Mouse (Mus musculus) C2C12 (cell line): ENCODE data around the gene Slc16a10. TPM values are rescaled to one million over a fixed set of nuclear protein-coding genes. Genes with fewer than 3 reads are reported as not detected.
"Not testable (repeated sequence)": the region's sequence is repeated elsewhere in the genome, so short reads cannot be mapped to it uniquely, and the experiment has no call there.

ENCODE experiments used
- H3K27me3 ChIP-seq: one replicate; pipeline ENCODE4 v1.6.1; 2011; ENCODE audit not compliant: control insufficient read depth, insufficient read depth, insufficient read length
- H3K36me3 ChIP-seq: one replicate; pipeline ENCODE4 v1.6.1; 2011; ENCODE audit not compliant: control insufficient read depth, insufficient read depth
- H3K4me3 ChIP-seq: one replicate; pipeline ENCODE4 v1.5.1; 2011; ENCODE audit warnings: mild to moderate bottlenecking, control low read depth; ENCODE audit not compliant: poor library complexity, insufficient read depth, severe bottlenecking
- H3K79me2 ChIP-seq: one replicate; pipeline ENCODE4 v1.6.1; 2011; ENCODE audit not compliant: control insufficient read depth, insufficient read depth
- H3K79me3 ChIP-seq: one replicate; pipeline ENCODE4 v1.6.1; 2011; ENCODE audit warnings: low read depth, control low read depth
- H3ac ChIP-seq: one replicate; pipeline ENCODE3; 2011; ENCODE audit warnings: low read depth; ENCODE audit not compliant: control insufficient read depth, insufficient read length
- CEBPB ChIP-seq: IDR thresholded peaks from one replicate; pipeline ENCODE4 v1.6.1; 2011; ENCODE audit warnings: low read depth, mild to moderate bottlenecking, control low read depth, moderate library complexity
- CTCF ChIP-seq: IDR thresholded peaks from one replicate; pipeline ENCODE4 v1.5.1; 2011; ENCODE audit not compliant: control insufficient read depth, insufficient read depth, insufficient read length
- FOSL1 ChIP-seq: IDR thresholded peaks from one replicate; pipeline ENCODE4 v1.8.0; 2011; ENCODE audit warnings: mild to moderate bottlenecking, low read length; ENCODE audit not compliant: poor library complexity, insufficient read depth, severe bottlenecking
- MAX ChIP-seq: IDR thresholded peaks from one replicate; pipeline ENCODE4 v1.6.1; 2011; ENCODE audit warnings: mild to moderate bottlenecking, control low read depth
- MYOD1 ChIP-seq: IDR thresholded peaks from one replicate; pipeline ENCODE4 v1.6.1; 2011; ENCODE audit warnings: low read depth; ENCODE audit not compliant: control insufficient read depth, insufficient read length
- MYOG ChIP-seq: IDR thresholded peaks from one replicate; pipeline ENCODE4 v1.6.1; 2011; ENCODE audit not compliant: control insufficient read depth, insufficient read length; ENCODE audit errors: extremely low read depth
- USF1 ChIP-seq: IDR thresholded peaks from one replicate; pipeline ENCODE4 v1.6.1; 2011; ENCODE audit warnings: low read depth, mild to moderate bottlenecking, control low read depth, moderate library complexity
- polyA plus RNA-seq: library from polyadenylated mRNA; unstranded; fragments of >200 nt; fragmentation: generic; extraction: Trizol; gene quantifications from one replicate; pipeline ENCODE4 v1.2.1, GENCODE M21; 2012; ENCODE audit warnings: missing spikeins

Slc16a10 gene
- polyA plus RNA-seq, 1 experiment, result 1.5 TPM

GRCm38 (mm10) chr10:40009591-40009990 is 132.5 kb downstream of the Slc16a10 start:
- TF ChIP-seq CTCF (no peak), CEBPB (no peak), MAX (no peak), MYOD1 (no peak), MYOG (no peak), FOSL1 (no peak), USF1 (no peak)
- Histone ChIP-seq H3K79me2 (no peaks in the 10 kb centered on the region), H3K4me3 (no peak overlapping the region), H3K79me3 (no peaks in the 10 kb centered on the region), H3K27me3 (no peaks in the 10 kb centered on the region), H3K36me3 (no peaks in the 10 kb centered on the region), H3ac (no peak overlapping the region)

- H3ac ChIP-seq, H3K4me3 ChIP-seq, H3K79me2 ChIP-seq, H3K79me3 ChIP-seq, H3K27me3 ChIP-seq, H3K36me3 ChIP-seq: not testable (repeated sequence)
These were observed 133.2 kb downstream of the Slc16a10 start for GRCm38 (mm10) chr10:40008847-40009246.

GRCm38 (mm10) chr10:40007953-40008352 is 134.1 kb downstream of the Slc16a10 start:
- TF ChIP-seq USF1, result no peak
- no peak for TF ChIP-seq MYOD1
- no peak for TF ChIP-seq CEBPB
- TF ChIP-seq CTCF, result no peak
- TF ChIP-seq FOSL1, result no peak
- no peak for TF ChIP-seq MAX
- no peak for TF ChIP-seq MYOG
- Histone ChIP-seq H3K27me3 (no peaks in the 10 kb centered on the region), H3K79me3 (no peaks in the 10 kb centered on the region), H3ac (no peak overlapping the region), H3K36me3 (no peaks in the 10 kb centered on the region), H3K4me3 (no peak overlapping the region), H3K79me2 (no peaks in the 10 kb centered on the region)

GRCm38 (mm10) chr10:40006963-40007362 is 135.1 kb downstream of the Slc16a10 start:
- TF ChIP-seq CEBPB (no peak), MYOG (no peak), MAX (no peak), MYOD1 (no peak), USF1 (no peak), CTCF (no peak)
- H3K4me3 ChIP-seq, result no peak overlapping the region

GRCm38 (mm10) chr10:40000746-40001145 is 141.3 kb downstream of the Slc16a10 start:
- no peaks in the 10 kb centered on the region for H3K36me3 ChIP-seq
- no peaks in the 10 kb centered on the region for H3K79me2 ChIP-seq
- no peak overlapping the region for H3K4me3 ChIP-seq
- peaks cover 3% of the 10 kb centered on the region for H3K27me3 ChIP-seq
- H3ac ChIP-seq, result no peak overlapping the region
- no peak for TF ChIP-seq MYOD1
- TF ChIP-seq MYOG, result no peak
- TF ChIP-seq FOSL1, result no peak
- TF ChIP-seq USF1, result no peak
- no peak for TF ChIP-seq CEBPB
- no peak for TF ChIP-seq CTCF
- TF ChIP-seq MAX, result no peak
- H3K79me3 ChIP-seq, result no peaks in the 10 kb centered on the region

More at GRCm38 (mm10) chr10:40006963-40007362, 135.1 kb downstream of the Slc16a10 start:
- no peaks in the 10 kb centered on the region for H3K27me3 ChIP-seq
- H3K36me3 ChIP-seq, result no peaks in the 10 kb centered on the region
- H3K79me2 ChIP-seq, result no peaks in the 10 kb centered on the region
- H3ac ChIP-seq, result no peak overlapping the region
- H3K79me3 ChIP-seq, result no peaks in the 10 kb centered on the region

- Histone ChIP-seq H3K79me2 (no peaks in the 10 kb centered on the region), H3K36me3 (no peaks in the 10 kb centered on the region), H3K27me3 (peaks cover 4% of the 10 kb centered on the region), H3K4me3 (no peak overlapping the region), H3ac (no peak overlapping the region), H3K79me3 (no peaks in the 10 kb centered on the region)
- no peak for TF ChIP-seq USF1
- TF ChIP-seq CTCF, result no peak
- TF ChIP-seq FOSL1, result no peak
- no peak for TF ChIP-seq MYOD1
- TF ChIP-seq MYOG, result no peak
- no peak for TF ChIP-seq MAX
- no peak for TF ChIP-seq CEBPB
These were observed 150.9 kb downstream of the Slc16a10 start for GRCm38 (mm10) chr10:39991155-39991554.
